10 mouse cellular contexts compared by ENCODE assay signal in the genomic region with DNA sequence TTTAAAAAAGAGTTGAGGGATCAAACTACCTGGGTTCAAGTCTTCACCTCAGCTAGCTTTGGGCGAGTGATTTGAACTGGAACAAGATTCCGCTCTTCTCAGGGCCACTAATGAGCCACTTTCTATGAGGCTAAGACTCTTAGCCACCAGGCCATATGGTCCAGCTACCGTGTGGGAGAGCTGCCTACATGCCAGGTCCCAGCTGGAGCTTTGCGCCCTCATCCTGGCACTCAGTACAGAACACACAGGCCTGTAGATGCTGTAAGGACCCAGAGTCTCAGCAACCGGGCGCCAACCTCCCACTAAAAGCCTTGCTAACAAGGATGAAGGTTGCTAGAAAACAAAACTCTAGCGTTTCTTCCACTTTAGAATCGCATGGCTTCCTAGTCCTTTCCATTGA. TPM values are rescaled to one million over a fixed set of nuclear protein-coding genes. Genes with fewer than 3 reads are reported as not detected.
DNase-seq lines count a peak whose midpoint lies in the region.
"Had no signal": no experiment of that assay in that cellular context is flagged by ENCODE, and none has a peak within 500 bp of the region (broad histone marks: within the 10 kb centered on the region; RNA-seq: fewer than 3 reads in every experiment).

No protein-coding gene starts in this region.

- intact Hi-C loops in left cerebral cortex, postnatal 4 days (cut with DNase I), result no loop called here

- DNase-seq in left cerebral cortex, postnatal 4 days, result peak; percentile 69
- no peak for DNase-seq in left cerebral cortex, adult 9 months (ENCODE audit: low spot score in 2 of 2)
- peak; percentile 84 for DNase-seq in cerebellum, adult 11 months
- DNase-seq in cerebellum, postnatal 10 days, result peak; percentile 80 to 90
- DNase-seq in layer of hippocampus, postnatal 14 days (ENCODE audit: low spot score in 2 of 2), result peak; percentile 24 to 47
- no peak for DNase-seq in kidney, adult 8-10 months
- DNase-seq in lung, postnatal 25 days (ENCODE audit: low spot score), result no peak
- DNase-seq: heart, postnatal 14 days; midbrain, embryonic 14.5 days; spleen, adult 18-20 months had no signal

RNA-seq across cellular contexts. Expression of a gene that starts 13.8 kb away (rescaled TPM):
- total RNA-seq in left cerebral cortex, postnatal 4 days (2021), result 1 to 10 TPM; 7.8 to 7.9 TPM
- 10 to 100 TPM; 16.9 to 18.1 TPM for total RNA-seq in layer of hippocampus, postnatal 14 days (2021)

RNA-seq across cellular contexts. Expression of a gene that starts 31.3 kb away (rescaled TPM):
- total RNA-seq in left cerebral cortex, postnatal 4 days (2021), result 10 to 100 TPM; 78.9 to 80.6 TPM
- total RNA-seq in layer of hippocampus, postnatal 14 days (2021), result 10 to 100 TPM; 92.7 to 95.8 TPM

RNA-seq across cellular contexts. Expression of a gene that starts 41.9 kb away (rescaled TPM):
- 10 to 100 TPM; 82.3 to 83.9 TPM for total RNA-seq in left cerebral cortex, postnatal 4 days (2021)
- 10 to 100 TPM; 59.2 to 61.3 TPM for total RNA-seq in layer of hippocampus, postnatal 14 days (2021)

RNA-seq across cellular contexts. Expression of a gene that starts 42.0 kb away (rescaled TPM):
- total RNA-seq in left cerebral cortex, postnatal 4 days (2021), result 10 to 100 TPM; 46.8 to 47.7 TPM
- total RNA-seq in layer of hippocampus, postnatal 14 days (2021), result 10 to 100 TPM; 60.8 to 65.7 TPM

Comparison
In these comparisons a context has a peak if more than half of its experiments do, and no peak if none do; other contexts are left out.
1. DNase-seq: peak in left cerebral cortex, postnatal 4 days (single experiment), cerebellum, adult 11 months (single experiment), cerebellum, postnatal 10 days (2 of 2) and layer of hippocampus, postnatal 14 days (2 of 2); none in left cerebral cortex, adult 9 months (0 of 2), kidney, adult 8-10 months (0 of 2) and lung, postnatal 25 days (single experiment).